Mouse (Mus musculus): Measurements from ENCODE around the gene Synpr.
"Not testable (repeated sequence)": the region's sequence is repeated elsewhere in the genome, so short reads cannot be mapped to it uniquely, and the experiment has no call there.

Synpr gene

DNA sequence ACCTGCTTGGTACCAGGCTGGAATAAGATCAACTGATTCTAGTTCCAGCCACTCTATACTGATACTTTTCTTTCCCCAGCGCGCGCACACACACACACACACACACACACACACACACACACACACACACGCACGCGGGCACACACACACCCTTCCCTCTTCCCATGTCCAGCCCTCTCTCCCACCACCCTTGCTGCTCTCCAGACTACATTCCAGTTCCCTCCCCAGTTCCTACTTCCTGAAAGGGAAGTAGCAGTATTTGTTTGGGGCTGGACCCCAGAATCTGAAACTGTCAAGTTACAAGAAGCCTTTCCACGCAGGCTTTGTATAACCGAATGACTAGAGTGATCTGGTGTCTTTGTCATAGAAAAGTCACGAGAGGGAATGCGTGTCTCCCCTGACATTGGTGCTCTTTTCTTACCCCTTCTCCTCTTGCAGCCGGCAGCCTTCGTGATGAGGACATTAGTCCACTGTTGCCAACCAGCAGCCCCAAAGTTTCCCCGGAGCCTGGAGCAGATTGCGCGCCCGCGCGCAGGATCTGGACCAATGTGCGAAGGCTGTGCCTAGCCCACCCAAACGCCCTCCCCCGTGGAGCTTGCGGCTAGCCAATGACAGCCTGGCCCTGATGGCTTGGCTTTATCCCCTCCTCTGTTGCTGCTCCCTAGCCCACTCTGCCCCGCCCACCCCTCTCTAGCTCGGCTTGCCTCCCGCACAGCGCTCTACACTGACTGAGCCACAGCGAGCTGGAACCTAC is at the start of gene Synpr:
Gene Synpr (plus strand): TSS at position 690 of the 754 bp plus-strand sequence.
- DNase-seq: no peak

DNA sequence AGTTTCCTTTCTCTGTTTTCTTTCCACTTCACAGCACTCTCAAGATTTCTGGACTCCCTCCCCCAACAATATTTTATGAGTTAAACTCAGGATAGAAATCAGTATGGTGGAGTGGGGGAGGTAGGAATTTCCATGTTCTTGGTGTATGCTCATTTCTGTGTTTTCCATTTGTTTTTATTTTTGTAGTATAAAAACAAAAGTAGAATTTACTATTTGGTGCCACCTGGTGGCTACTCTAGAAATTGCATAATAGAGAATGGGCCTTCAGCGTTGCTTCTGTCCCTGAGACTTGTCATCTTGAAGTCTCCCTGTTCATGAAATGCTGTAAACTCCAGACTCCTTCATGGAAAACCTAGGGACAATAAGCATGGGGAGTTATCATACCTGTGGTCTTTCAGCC is 47.7 kb upstream of the Synpr start:
- DNase-seq: peak; percentile 2

DNA sequence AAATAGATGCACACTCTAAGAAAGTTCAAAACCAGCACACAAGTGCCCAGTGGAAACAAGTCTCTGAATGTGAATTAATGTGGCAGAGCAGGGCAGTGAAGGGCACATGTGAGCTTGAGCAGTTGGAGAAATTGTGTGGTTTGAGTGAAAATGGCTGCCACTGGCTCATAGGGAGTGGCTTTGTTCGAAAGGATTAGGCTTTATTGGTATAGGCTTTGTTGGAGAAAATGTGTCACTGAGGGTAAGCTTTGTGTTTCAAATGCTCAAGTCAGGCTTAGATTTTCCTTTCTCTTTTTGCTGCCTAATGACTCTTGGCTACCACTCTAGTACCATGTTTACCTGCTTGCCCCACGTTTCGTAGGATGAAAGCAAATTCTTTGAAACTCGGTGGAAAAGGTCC is 37.1 kb upstream of the Synpr start:
- DNase-seq: no peak

DNA sequence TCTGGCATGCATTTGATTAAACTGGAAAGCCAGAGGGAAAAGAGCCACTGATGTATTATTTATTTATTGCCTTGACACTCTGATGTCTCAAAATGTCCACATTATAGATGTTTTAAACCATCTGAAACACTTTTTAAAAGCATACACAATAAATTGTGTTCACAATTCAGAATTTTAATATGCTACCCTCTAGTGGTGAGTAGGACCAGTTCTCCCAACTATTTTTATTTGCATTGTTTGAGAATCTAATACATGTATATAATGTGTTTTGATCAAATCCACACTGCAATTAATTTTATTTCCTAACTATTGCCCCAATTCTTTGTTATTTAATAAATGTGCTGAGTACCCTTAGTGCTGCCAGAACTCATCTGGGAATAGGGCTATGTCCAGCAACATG is 35.2 kb upstream of the Synpr start:
- DNase-seq: no peak

DNA sequence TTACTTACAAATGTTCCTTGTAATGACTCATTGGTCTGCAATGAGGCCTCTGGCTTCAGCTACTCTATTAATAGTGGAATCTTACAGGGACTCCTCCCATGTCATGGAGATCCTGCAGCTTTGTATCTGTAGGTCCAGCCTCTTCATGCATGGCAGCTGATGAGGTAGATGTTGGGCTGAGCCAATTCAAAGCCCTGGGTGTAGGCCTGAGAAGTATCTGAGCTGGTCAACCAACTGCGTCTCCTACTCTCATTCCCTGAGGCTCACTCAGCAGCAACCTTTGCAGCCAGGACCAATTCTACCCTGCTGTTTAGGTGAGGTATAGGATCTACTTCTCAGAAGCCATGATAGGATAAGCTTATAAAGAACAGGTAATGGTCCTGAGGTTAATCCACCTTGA is 32.0 kb upstream of the Synpr start:
- DNase-seq: no peak

DNA sequence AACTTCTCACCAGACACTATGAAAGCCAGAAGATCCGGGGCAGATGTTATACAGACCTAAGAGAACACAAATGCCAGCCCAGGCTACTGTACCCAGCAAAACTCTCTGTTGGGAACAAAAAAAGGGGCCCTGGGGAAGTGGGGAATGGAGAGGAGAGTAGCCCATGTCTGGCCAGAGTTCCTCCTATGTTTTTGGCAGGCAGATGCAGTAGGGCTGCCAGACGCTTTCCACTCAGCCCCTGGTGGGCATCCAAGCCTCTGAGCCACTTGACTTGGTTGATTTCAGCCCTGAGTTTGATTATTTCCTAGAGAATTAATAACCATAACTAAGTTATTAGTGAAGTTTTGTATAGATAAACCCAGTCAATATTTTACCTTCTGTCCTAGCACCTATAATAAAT is 29.8 kb upstream of the Synpr start:
- not testable (repeated sequence) for DNase-seq

DNA sequence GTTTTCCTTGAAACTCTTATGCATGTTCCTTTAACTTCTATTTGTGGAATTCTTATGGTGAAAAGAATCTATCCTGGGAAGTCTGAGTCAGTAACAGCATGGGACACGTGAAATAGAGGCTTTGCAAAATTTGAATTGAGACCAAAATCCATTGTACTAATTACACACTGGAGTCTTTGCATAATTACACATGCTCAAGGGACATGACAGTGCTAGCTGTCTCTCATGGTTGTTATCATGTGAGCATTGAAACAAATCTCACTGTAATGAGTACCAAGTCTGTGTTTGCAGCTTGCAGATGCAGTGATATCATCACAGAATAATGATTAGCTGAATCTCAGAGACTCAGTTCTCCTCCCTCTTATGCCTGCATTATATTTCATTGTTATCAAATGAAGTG is 22.2 kb upstream of the Synpr start:
- no peak for DNase-seq

DNA sequence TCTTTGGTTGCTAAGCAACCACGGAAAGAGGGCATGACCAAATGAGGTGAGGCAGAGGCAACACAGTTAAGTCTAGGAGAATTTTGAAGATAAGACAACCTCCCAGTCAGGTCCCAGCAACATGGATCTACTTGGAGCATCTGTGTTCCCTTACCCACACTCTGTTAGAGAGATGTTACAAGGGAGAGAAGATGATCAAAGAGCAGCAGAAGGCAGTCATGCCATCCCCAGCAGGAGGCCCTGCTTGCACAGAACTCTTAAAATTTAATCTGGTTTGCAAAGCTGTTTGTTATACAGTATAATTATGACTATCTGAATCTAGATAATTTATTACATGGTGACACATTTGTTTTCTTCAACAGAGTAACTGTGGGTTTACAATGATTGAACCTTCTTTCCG is 18.2 kb upstream of the Synpr start:
- DNase-seq: no peak

DNA sequence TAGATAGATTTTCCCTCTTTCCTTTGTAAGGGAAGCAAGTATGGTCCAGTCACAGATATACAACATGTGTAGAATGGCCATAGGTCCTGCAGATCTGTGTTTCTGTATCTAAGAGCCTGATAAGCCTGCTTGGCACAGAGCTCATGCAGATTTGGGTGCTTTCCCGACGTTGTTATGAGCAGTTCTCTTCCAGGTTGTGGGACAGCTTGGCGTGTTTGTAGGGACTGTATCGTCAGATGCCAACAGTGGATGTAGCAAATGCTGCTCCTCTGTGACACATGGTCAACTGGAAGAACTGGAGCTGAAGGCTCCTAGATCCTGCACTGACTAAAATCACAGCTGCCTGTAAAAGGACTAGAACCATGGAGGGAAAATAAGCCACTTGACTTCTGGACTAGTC is 17.4 kb upstream of the Synpr start:
- DNase-seq: no peak

DNA sequence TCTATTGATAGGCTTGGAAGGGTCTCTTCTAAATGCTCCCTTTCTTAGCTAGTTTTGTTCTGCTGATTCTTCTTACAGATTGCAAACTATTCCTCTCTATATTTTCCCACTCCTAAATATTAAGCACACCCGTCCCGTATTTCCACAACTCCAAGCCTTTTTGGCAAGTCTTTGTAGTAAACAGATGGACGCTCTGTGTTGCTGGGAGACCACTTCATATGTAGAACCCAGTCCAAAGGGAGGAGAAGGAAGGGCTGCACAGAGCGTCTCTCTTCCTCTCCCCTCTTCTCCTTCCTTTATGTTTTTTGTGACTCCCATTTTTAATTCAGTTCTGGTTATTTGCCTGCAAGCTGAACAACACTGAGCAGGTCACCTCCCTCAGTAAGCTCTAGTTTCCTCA is 1.4 kb upstream of the Synpr start:
- no peak for DNase-seq

DNA sequence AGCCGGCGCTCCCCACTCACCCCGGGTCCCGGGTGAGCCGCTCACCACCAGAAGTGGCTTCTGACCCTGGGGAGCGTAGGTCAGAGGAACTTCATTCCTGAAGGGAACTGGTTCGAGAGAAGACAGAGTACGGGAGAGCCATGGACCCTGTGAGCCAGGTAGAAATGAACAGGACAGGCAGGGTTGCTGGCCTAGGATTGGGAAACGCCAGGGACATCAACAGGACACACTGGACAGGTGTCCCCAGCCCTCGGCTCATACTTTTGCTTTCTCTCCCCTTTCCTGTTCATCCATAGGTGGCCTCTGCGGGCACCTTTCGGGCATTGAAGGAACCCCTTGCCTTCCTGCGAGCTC is 242 bp downstream of the Synpr start:
- DNase-seq: no peak

DNA sequence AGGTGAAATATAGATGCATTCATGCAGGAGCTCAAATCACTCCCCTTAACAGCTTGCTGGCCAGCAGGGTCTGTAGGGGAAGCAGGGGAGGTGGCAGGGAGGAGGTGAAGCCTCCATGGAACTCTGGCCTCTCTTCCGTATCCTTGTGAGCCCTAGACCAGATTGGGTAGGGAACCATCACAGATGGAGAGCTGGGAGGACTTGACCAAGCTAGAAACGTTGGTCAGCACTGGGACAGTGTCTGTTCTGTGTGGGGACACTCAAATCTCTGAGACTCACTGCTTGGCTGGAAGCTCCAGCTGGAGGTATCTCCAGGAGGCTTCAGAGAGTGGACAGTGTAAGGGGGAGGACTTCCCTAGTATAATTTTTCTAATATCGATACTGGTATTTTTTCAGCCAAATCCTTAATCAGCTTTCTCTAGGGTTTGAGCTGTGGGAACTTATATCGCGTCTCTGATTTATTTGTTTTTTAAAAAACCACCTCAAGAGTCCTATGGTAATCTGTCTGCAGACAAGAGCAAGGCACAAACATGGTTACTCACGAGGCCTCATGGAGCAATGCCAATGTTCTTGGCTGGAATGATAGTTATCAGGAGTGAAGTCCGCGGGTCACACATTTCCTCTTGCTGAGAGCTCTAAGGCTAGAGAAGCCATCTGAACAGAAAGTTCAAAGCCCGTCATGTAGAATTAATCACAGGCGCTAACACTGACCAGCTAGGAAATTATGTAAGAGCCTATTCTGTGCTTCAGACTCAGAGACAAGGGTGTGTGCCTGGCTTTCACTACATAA is 956 bp downstream of the Synpr start:
- no peak for DNase-seq

DNA sequence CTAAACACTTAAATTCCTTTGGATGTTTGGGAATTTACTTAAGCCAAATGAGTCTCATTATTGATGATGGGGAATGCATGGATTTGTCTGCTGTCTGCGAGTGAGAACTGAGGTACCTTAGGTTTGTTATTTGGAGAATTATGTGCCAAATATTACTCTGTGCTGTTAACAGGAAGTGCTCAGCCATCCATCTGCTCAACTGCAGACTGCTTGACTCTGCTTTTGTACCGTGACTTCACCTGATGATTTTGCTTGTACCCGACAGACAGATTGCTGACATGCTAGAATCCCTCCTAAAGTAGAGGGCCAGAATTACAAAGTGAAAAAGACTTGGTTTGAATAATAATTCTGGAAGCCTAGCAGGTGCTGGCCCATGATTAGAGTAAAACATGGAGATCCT is 9.6 kb downstream of the Synpr start:
- no peak for DNase-seq

DNA sequence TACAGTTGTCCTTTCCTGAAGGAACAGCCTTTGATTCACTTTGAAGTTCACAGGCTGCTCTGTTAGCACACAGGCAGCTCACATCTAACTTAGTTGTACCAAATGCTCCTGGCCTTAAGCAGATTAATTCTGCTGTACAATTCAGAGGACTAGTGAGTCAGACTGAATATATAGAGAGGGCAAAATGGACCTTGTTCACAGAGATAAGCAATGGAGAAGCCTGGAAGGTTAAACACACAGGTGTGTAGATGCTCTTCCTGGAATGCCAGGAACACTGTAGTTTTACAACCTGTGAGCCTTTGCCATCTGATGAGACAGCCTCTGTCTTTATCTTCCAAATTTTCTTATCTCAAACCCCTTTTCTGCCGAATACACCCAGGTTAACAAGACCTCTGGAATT is 29.7 kb downstream of the Synpr start:
- DNase-seq: no peak

DNA sequence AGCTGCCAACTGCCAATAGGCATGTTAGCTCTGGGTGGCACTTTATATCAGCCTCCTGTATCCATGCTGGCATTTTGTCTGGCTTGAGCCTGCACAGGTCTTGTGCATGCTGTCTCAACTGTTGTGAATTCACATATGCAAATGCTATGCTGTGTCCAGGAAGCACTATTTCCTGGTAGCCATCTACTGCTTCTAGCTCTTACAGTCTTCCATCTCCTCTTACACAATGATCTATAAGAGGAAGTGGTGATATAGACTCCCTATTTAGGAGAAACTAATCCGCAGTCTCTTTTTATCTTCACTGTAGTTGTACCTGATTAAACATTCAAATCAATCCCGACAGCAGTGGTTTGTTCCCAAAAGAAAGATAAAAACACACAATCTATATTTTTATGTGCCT is 43.9 kb downstream of the Synpr start:
- DNase-seq: no peak

DNA sequence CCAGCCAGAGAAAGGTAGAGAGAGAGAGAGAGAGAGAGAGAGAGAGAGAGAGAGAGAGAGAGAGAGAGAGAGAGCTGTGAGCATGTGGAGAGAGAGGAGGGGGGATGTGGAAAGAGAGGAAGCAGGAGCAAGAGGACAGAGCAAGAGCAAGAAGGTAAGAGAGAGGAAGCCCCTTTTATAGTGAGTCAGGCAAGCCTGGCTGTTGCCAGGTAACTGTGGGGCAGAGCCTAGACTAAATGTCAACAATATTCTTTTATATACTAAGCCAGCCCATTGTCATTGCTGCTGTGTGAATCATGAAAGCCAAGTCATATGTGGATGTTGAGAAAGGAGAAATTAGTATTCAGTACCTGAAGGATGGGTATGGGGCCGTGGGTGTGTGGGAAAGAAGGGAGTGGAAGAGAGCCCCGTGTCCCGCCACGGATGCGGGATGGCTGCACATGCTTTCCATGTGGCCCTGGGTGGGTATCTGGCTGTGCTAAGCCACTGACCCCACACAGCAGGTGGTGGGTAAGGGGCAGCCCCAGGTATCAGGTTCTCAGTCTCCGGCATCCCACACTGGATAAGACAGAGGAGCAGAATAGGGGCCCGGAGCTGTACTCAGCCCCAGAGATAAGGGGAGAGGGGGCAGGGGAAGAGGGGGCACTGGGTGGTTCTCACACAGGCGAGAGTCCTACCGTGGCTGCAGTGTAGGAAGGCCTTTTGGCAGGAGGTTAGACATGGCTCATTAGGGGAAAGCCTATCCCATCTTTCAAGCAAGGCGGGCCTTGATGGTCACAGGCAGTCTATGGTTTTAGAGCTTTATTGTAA is 48.1 kb downstream of the Synpr start:
- DNase-seq: no peak

DNA sequence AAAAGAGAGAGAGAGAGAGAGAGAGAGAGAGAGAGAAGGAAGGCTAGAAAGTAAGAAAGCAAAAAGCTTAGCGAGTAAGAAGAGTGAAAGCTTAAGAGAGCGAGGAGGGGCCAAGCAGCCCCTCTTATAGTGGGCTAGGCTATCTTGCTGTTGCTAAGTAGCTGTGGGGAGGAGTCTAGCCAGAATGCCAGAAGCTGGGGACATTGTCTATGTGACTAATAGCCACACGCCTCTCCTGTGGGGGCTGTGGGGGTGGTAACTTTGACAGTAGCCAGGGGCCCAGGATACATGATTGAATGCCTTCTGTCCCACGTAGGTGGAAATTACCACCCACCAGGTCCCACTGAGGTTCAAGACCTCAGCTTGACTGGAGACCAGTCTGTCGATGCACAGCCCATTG is 48.8 kb downstream of the Synpr start:
- DNase-seq: no peak

DNA sequence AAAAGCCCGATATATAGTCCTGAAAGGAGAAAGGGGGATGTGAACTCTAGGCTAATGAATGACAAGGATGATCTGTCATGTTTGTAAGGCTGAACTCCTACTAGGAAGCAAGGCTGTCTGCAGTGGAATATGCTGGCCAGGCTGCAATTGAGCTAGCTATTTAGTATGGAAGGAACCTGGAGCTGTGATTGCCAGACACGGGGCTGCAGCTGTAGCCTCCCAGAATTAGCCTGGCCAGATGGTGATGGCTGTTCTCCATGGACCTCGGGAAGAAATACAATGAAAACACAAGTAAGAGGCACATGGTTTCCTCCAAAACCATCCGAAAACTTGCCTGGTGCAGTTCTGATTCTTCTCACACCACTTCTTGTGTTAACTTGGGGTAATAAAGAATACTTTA is 51.6 kb downstream of the Synpr start:
- DNase-seq: no peak

DNA sequence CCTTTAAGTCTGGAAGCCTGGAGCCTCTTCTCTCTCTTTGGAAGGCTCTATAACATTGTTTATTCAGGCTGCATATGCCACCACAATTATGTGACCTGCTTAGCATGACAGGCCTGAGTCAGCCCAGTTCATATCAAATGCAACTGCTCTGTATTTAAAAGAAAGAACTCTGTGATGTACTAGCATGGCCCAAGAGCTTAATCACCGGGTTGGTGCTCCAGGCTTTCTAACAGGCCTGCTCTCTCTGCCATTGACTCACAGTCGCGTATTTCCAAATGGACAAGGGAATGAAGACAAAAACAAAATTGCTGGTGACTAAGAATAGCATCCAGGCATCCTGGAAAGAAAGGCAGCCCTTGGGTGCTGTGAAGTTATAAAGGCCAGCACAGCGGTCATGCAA is 56.1 kb downstream of the Synpr start:
- DNase-seq: no peak

DNA sequence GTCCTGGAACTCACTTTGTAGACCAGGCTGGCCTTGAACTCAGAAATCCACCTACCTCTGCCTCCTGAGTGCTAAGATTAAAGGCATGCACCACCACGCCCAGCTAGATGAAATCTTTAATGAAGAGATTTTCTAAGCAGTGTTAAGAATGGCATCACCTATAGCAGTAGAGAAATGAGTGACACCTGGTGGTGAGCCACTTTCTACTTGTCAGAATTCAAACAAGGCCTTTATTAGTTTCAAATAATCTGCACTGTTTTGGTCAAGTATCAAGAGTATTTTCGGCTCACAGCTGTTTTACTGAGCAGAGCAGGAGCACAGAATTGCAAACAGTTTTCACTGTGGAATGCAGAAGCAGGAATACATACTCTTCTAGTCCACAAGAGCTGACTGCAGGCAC is 59.7 kb downstream of the Synpr start:
- no peak for DNase-seq

DNA sequence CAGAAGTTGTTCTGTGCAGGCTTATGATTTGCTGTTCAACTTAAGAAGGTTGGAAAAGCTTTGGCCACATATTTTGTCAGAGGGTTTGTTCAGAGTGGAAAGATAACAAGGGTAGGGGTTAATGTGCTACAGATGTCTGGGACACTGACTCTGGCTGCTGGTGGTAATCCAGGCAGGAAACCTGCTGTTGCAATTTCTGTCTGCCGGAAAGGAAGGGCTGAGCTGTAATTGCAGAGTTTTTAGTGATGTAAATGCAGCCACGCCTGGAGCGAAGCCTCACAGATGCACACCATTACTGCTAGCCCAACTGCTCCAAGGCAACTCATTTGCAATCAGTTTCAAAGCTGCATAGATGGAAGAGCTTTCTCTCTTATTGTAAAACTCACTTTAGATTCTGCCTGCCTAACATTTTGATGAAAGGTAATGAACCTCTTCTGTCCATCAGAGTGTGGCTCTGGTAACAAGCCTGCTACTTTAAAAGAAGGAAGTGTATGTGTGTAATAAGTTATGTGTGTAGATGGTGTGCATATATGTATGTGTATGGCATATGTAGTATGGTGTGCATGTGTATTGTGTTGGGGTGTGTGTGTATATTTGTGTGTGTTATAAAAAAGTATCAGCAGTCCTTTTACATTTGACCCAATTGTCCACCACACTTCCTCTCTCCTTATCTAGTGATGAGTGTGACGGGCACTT is 64.7 kb downstream of the Synpr start:
- DNase-seq: no peak

DNA sequence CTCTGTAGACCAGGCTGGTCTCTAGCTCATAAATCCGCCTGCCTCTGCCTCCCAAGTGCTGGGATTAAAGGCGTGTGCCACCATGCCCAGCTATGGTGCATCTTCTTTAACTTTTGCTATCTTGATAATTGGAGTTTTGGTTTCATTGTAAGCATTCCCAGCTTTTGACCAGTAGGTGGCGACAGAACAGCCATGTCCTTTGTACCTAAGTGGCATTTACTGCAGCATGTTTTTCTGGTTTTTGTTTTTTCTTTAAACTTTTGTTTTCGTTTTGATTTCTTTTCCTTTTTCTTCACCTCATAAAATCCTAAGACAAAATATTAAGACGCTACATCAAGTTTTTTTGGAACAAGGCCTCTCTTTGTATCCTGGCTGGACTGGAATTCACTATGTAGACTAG is 69.6 kb downstream of the Synpr start:
- peak; percentile 12 for DNase-seq

Data from lung, postnatal 14 days (tissue).